Mouse (Mus musculus): ENCODE data around the gene Serpina11.

- TF ChIP-seq POLR2A (IDR thresholded peaks at IDR 0.05; ENCODE audit: low read depth, low read length): no peak
- TF ChIP-seq CHD1 (IDR thresholded peaks at IDR 0.05; ENCODE audit: low read depth, low read length): no peak
- no peak for TF ChIP-seq PAX5 (IDR thresholded peaks at IDR 0.05; ENCODE audit: low read length)
- no peak for TF ChIP-seq CTCF (conservative IDR thresholded peaks at IDR 0.05 in 1 of 2, IDR thresholded peaks at IDR 0.05 in 1 of 2; ENCODE audit: low read depth in 2 of 2, low read length in 2 of 2)
- TF ChIP-seq ETS1 (conservative IDR thresholded peaks at IDR 0.05; ENCODE audit: low read depth, low read length): no peak
- no peak for TF ChIP-seq ZC3H11A (IDR thresholded peaks at IDR 0.05; ENCODE audit: low read depth, low read length)
- no peak for TF ChIP-seq EP300 (IDR thresholded peaks at IDR 0.05; ENCODE audit: low read length)
- no peak for TF ChIP-seq KAT2A (IDR thresholded peaks at IDR 0.05; ENCODE audit: insufficient replicate concordance, low read length)
Measured at GRCm38 (mm10) chr12:103961716-103962115, 28.0 kb downstream of the Serpina11 start.

All from CH12.LX (cell line).